Mouse (Mus musculus): ENCODE results near the gene Tex52. TPM values are rescaled to one million over a fixed set of nuclear protein-coding genes. Genes with fewer than 3 reads are reported as not detected.
A peak's percentile ranks its signal among the peaks of the same experiment; 100 is the strongest.
"Not testable (repeated sequence)": the region's sequence is repeated elsewhere in the genome, so short reads cannot be mapped to it uniquely, and the experiment has no call there.

Tex52 gene
- total RNA-seq, 2 experiments from 2014 or later, result not detected

DNA sequence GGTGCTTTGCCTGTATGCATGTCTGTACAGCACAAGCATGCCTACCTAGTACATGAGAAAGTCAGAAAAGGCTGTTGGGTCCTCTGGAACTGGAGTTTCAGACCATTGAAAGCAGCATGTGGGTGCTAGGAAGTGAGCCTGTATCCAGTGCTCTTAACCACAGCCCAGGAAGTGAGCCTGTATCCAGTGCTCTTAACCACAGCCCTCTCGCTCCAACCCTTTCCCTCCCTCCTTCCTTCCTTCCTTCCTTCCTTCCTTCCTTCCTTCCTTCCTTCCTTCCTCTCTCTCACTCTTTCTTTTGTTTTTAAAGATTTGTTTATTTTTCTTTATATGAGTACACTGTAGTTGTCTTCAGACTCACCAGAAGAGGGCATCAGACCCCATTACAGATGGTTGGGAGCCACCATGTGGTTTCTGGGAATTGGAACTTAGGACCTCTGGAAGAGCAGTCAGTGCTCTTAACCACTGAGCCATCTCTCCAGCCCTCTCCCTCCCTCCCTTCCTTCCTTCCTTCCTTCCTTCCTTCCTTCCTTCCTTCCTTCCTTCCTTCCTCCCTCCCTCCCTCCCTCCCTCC, 5.4 kb downstream of the Tex52 start:
- DNase-seq, result not testable (repeated sequence)

DNA sequence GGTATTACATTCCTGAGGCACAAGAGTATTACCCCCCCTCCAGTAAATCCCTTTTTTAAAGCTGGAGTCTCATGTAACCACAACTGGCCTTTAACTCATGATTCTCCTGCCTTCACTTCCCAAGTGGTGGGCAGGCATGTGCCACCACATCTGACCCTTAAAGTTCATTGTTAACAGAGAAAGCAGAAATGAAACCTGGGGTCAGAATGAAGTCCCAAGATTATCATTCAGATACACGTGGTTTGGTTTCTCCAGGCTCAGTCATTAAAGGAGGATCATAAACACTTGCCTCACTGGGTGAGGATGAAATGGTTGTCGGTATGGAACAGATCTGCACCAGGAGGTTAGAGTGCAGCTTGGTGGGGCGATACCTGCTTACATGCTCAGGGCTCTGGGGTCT, 6.0 kb downstream of the Tex52 start:
- no peak for DNase-seq

DNA sequence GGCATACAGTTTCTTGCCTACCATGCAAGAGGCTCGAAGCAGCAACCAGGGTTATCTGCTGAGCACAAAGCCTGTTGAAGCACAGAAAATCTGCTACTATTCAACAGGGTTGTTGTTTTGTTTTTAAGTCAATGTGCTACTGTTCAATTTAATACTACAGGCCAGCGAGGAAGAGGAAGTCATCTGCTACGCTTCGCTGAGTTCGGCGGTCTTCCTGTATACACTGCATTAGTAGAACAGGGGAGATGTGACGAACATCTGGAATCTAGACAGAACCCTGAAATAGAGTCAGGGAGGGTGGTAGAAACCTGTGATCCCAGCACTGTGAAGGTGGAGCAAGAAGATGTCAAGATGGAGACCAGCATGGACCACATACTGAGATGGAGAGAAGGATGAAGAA, 8.5 kb downstream of the Tex52 start:
- DNase-seq, result no peak

DNA sequence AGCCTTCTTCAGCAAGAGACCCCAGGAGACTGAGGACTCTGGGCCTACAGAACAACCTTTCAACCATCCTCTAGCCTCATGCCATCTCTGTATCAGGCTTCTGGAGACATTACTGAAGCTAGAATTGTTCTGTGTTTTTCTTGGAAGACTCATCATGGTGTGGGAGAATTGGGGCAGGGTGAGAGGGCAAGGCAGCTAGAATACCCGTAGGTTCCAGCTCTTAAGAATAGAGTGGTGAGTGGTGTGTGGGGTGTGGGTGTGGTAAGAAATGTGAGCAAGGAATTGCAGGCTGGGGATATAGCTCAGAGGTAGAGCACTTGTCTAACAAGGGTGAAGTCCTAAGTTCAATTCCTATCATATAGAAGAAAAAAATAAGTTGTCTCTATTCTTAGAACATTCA, 9.8 kb downstream of the Tex52 start:
- no peak for DNase-seq

DNA sequence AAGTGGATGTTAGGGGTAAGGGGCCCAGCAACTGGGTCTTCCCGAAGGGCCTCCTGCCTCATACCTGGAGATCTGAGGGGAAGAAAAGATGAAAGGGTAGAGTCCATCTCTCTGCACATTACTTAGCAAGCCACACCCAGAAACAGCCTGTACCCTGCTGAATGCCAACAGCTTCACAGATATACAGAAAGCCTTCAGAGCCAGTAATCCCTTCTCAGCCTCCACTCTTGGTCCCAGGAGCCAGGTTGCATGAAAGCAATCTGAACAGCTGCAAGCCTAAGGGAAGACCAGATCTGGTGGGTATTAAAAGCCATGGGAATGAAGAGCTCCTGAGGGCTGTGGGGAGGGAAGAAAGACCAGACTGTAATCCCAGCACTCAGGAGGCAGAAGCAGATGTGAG, 13.9 kb downstream of the Tex52 start:
- no peak for DNase-seq

DNA sequence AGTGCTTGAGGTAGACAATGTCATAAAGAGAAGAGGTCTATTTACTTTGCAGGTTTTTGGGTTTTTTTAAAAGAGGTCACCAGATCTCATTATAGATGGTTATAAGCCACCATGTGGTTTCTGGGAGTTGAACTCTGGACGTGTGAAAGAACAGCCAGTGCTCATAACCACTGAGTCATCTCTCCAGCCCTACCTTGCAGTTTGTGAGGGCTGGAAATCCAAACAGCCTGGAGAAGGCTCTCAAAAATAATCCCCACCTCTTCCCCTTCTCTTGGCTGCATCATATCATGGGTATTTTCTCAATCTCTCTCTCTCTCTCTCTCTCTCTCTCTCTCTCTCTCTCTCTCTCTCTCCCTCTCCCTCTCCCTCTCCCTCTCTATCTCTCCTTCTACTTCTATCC, 15.4 kb downstream of the Tex52 start:
- DNase-seq, result no peak

DNA sequence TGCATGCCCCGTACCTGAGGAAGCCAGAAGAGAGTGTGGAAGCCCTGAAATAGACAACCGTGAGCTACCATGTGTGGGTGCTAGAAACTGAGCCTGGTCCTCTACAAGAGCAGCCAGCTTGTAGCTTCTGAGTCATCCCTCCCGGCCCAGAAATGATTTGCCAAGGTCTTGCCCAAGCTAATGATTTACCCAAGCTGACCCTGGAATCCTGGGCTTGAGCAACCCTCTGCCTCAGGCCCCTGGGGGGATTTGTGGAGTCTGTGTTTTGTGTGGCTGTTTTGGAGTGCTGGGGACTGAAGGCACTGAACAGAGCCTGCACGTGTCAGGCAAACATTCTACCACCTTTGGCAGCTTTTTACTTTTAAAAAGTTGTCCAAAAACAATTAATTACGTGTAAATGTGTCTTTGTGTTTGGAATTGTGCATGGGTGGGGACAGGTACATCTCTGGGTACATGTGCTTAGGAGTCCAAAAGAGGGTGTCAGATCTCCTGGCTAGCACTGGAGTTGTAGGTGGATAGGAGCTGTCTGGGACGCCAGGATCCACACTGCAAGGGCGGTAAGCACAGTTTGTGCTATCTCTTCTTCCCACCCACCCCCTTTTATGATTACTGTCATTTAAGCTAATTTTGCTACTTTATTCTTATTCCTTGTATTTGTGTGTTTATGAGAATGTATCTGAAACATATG, 22.5 kb downstream of the Tex52 start:
- no peak for DNase-seq

DNA sequence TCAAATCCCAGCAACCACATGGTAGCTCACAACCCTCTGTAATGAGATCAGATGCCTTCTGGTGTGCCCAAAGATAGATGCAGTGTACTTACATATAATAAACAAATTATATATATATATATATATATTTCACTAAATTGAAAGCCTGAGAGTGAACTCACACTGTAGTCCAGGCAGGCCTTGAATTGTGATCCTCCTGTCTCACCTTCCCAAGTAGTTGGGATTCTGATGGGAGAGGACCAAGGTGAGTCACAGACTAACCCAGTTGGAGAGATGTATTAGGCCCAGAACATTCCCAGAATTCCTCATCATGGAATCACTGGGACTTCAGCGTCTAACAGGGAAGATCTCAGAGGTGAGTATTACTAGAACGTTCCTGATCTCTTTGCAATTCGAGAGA, 23.7 kb downstream of the Tex52 start, which contains the start of gene Nrip2:
Gene Nrip2 (plus strand): TSS at position 301 of the 400 bp plus-strand sequence.
- DNase-seq, result no peak

DNA sequence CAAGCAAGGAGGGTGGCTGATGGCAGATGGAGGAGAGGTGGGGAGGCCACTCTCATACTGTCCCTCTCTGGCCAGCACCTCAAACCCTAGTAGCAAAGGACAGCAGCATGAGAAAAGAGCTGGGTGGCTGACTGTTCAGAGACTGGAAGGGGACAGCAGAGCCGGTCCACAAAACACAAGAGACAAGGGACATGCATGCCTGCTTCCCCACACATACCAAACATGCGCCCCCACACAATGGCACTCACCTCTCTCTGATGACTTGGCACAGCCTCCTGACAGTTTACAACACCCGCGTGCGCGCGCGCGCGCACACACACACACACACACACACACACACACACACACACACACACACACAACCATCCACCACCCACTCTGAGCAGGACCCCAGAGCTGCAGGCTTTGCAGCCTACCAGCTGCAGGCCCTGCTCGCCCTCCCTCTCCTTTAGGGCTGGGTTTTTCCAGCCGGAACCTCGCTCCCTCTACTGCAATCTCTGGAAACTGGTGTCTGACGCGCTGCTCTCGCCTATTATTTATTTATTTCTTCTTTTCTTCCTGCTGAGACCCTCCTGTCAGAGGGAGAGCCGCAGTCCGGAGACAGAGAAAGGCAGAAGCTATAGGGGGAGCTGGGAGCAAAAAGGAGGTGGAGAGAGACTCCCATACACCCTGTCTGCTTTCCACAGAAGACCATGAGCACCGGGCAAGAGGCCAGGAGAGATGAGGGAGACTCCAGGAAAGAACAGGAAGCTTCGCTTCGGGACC, 24.3 kb downstream of the Tex52 start:
- DNase-seq, result peak in 1 of 2 experiments; percentile 20

DNA sequence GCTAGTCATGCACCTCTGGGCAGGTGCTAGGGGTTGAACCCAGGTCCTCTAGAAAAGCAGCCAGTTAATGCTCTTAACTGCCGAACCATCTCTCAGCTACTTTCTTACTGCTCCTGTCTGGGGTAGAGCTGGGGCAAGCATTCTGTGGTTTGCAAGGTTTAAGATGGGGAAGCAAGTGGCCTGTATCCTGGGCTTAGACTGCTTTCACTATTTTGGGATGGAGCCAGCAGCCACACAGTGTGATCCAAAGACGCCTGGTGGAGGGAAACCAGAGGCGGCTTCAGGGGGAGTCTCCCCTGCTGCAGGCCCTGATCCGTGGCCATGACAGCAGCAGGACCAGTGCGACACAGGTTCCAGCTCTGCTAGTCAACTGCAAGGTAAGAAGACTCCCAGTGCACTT, 29.5 kb downstream of the Tex52 start:
- no peak for DNase-seq

DNA sequence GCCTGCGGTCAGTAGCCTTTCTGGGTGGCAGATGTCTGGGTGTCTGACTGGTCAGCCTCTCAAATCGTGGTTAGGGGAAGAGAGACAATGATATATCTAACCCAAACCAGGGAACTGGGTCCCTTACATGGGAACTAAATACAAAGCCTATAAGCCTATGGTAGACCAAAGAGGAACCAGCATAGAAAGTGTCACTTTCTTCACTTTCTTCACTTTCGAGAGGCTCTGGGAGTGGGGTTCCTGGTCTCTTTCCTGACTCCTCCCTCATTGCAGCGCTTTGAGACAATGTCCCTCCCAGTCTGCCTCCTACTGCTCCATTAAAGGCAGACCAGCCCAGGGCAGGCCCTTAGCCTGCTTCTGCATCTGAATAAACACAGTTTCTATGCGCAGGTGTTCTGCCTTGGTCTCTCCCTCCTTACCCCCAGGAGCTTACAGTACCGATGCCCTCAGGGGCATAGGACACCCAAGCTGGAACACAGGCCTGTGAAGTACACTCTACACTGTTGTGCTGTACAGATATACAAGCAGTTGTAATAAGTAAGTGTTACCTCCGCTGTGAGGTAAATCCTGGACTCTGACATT, 33.4 kb downstream of the Tex52 start:
- DNase-seq, result no peak

DNA sequence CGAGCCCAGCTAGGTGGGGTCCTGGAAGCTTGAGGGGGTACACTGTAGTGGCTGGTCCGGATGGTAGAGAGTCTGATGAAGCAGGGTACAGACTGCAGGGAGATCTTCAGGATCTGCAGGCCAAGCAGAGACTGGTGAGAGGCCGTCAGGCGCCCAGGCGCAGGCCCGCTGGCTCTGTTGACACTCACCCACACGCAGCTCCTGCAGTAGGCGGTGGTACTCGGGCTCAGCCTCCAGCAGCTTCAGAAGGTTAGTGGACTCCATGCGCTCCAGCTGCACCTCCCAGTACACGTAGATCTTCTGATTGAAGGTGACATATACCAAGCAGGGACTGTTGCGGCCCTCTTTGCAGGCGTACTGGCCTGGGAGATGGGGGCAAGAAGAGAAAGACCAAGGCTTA, 35.0 kb downstream of the Tex52 start:
- DNase-seq, result no peak

DNA sequence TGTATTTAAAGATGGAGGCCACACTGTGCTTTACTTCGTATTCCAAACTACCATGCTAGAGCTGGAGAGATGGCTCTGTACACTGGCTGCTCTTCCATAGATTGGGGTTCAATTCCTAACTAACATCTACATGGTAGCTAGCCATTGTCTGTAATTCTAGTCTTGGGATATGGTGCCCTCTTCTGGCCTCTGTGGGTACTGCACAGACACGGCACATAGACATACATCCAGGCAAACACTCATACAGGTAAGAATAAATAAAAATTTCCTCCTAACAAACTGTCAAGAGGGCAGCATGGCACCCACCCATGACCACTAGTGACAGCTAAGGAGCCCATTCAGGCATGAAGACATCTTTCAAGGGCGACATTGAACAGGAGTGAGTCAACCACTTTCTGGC, 35.9 kb downstream of the Tex52 start:
- DNase-seq, result peak; percentile 59 to 94

DNA sequence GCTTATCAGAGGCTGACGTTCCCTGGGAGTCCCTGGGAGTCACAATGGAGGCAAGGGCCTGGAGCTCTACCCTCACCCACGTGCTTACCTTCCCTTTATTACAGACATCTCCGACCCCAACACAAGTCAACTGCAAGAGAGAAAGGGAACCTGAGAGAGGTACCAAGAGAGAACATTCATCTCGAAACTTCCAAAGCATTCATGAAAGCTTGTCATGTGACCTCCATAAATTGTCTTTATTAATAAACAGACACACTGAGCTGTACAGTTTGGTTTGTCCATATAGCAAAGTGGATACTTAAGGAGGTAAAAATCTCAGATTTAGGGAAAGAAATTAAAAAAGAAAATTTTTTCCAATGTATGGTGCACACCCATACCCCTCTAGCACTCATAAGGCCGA, 40.9 kb downstream of the Tex52 start:
- no peak for DNase-seq

DNA sequence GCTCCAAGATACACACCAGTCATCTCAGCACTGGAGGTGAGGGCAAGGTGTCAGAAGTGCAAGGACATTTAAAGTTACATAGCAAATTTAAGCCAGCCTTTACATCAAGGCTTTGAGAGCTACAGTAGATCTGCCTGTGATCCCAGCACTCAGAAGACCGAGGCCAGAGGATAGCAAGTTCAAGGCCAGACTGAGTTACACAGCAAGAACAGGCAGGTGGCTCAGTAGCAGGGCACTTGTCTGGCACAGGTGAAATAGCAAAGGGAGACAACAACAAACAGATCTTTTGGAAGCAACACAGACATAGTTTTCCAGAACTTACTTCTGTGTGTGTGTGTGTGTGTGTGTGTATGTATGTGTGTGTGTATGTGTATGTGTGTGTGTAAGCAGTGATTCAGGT, 42.8 kb downstream of the Tex52 start:
- no peak for DNase-seq

DNA sequence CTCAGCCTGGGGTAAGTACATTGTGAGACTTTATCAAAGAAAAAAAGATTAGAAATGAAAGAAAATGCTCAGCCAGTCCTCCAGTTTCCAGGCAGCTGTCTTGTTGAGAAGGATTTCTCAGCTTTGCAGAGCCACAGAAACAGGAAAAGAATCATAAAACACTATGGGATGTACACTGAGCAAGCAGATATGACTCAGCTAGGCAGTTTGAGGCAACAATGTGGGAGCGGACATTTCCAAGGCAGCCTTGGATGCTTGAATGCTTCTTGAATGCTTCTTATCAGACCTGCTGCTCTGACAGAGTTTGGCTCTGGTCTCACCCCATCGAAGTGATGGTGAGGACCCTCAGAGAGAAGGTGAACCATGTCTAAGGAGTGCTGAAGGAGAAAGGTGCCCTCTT, 45.8 kb downstream of the Tex52 start:
- DNase-seq, result no peak

DNA sequence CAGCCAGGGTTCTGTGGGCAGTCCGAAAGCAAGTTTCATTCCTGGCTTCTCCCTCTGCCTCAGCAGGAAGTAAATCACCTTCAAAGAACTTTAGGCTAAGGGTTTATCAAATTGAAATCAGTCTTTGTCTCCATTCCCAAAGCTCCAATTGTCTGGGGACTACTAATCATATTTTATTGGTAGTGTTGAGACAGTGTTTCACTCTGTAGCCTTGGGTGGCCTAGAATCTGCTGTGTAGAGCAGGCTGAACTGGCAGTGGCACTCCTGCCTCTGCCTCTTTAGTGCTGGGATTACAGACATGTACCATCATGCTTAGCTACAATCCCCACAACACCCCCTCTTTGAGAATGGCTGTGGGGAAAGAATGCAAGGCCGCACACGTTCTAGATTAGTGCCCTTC, 46.2 kb downstream of the Tex52 start:
- no peak for DNase-seq

DNA sequence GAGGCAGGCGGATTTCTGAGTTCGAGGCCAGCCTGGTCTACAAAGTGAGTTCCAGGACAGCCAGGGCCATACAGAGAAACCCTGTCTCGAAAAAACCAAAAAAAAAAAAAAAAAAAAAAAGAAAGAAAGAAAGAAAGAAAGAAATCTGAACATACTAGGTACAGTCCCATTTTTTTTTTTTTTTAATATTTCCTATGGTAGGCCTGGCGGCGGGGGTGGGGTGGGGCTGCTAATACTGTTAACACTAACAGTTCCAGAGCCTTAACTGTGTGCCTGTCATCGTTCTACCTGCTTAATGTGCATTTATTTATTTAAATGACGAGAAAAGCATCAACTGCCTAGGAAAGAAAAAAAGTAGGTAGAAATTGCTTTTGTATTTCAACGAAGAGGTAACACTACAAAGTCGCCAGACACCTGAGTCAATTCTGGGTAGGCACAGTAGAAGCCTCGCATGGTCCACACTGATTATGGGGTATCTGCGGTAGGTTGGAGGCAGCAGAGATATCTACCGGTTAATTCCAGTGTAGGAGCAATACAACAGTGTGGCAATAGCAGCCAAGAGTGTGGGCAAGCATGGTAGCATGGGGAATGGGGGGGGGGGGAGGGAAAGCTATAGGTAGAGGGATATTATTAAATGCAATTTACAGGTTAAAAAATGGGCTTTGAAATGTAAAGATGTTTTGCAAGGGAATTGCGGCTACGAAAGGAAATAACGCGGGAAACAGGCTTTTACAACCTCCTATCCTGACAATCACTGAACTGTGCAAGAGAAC, 48.4 kb downstream of the Tex52 start:
- DNase-seq, result no peak

DNA sequence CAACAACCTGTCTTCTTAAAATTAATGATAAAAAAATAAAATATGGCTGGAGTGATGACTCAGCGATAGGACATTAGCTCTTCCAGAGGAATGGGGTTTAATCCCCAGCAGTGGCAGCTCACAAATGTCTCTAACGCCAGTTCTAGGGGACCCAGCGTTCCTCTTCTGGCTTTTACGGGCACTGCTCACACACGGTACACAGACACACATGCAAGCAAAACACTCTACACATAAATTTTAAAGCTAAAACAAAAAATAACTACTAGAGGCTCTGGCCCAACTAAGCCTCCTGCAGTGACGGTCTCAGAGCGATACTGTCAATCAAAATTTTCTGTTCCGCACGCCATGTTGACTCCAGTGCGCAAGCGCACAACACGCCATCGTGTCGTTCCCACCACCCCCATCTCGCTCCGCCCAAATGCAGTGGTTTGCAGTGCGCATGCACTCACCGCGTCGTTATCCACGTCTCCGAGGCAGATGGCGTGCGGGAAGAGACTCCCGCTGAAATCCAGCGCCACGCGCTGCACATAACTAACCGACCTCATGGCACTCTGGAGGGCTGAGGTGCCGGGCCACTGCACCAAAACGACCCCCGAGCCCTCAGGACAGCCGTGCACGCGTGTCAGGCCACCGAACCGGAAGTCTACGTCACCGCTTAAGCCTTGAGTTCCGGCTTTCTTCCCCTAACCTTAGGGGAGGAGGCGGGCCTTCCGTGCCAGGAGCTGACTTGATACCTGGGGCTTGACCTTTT, 49.2 kb downstream of the Tex52 start, which contains the start of gene Itfg2:
Gene Itfg2 (minus strand): TSS at position 663 of the 751 bp plus-strand sequence.
- DNase-seq, result peak; percentile 97 to 99

DNA sequence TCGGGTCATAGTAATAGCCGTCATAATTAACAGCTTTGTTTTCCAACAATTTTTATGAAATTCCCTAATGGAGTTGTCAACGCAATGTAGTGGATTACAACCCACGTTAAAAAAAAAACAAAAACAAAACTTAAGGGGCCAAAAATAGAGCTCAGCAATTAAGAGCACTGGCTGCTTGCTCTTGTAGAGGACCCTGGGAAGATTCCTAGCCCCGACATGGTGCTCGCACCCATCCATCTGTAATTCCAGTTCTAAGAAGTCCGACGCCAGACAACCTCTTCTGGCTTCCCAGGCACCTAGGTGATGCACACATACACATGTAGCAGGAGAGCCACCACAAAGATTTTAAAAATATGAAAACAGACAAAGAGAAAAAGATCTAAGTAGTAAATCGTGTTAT, 49.8 kb downstream of the Tex52 start:
- no peak for DNase-seq

DNA sequence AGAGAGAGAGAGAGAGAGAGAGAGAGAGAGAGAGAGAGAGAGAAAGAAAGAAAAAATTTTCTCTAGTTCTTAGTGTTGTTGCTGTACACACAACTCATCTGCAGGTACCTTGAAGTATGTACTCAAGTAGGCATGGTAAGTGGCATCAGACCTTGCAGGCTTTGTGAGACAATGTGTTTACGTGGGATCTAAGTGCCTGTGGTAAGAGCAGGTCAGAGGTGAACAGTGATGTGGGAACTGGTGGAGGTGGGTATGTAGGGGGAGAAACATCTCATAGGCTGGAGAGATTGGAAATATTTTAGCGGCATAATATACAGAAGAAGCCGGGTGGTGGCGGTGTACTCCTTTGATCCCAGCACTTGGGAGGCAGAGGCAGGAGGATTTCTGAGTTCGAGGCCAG, 52.3 kb downstream of the Tex52 start:
- DNase-seq, result no peak

DNA sequence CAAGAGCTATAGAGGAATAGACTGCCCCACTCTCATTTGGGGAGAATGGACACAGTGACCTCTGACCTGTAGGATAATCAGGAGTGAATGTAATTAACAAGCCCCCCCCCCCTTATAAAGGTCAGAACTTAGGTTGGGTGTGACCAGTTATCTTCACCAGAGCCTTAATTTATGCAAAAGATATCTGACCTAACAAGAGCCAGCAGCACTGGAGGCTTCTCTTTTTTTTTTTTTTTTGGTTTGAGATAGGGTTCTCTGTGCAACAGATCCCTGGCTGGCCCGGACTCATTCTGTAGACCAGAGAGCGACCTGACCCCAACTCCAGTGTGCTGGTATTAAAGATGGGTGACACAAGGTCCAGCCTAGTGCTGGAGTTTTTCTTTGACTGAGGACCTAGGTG, 54.0 kb downstream of the Tex52 start:
- no peak for DNase-seq
